9 mouse cellular contexts compared by ENCODE assay signal in the genomic region with DNA sequence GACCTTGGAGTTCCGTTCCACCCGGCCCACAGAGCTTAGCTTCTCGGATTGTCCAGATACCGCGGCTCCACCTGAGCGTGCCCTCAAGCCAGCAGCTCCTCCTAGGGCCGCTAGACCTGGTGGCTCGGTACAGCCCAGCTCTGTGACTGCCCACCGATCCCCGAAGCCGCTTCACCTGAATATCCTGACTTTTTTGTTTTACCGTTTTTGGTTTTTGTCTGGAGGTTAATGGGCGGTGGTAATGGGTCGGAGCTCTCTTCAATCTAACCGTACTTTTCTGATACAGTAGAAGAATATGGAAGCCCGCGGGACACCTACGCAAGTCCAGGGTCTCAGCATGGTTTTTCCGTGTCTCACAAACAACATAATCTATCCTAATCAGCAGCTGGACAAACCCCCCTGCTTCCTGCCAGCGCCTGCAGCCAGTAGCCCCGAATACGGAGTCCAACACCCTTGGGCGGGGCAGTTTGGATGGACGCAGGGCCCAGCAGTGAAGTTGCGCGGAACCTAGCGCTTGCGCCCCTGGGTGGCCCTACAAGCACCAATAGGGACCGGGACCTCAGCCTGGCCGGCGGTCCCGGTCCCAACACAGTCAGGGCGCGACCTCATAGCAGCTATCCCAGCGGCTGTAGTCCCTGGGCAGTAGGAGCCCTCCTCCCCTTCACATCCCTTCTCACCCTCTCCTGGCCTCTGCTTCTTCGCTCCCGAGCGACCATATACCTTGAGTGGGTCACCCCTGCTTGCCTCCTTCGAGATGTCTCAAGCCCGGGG. TPM values are rescaled to one million over a fixed set of nuclear protein-coding genes. Genes with fewer than 3 reads are reported as not detected.
DNase-seq lines count a peak whose midpoint lies in the region; ATAC-seq and TF ChIP-seq lines count a peak whose summit lies in the region.
"Had no signal": no experiment of that assay in that cellular context is flagged by ENCODE, and none has a peak within 500 bp of the region (broad histone marks: within the 10 kb centered on the region; RNA-seq: fewer than 3 reads in every experiment).

No protein-coding gene starts in this region.

- H3K36me3 ChIP-seq in forebrain, embryonic 14.5 days (ENCODE audit: control insufficient read depth, insufficient read depth, low read length): no peaks in the 10 kb centered on the region
- H3K36me3 ChIP-seq in forebrain, embryonic 13.5 days (ENCODE audit: poor library complexity, severe bottlenecking): no peaks in the 10 kb centered on the region
- H3K36me3 ChIP-seq in ES-Bruce4 (ENCODE audit: control insufficient read depth, insufficient read depth, low read length, poor library complexity, severe bottlenecking): no peaks in the 10 kb centered on the region
- H3K36me3 ChIP-seq in intestine, embryonic 16.5 days (ENCODE audit: control insufficient read depth, insufficient read depth, low read length): no peaks in the 10 kb centered on the region
- no peaks in the 10 kb centered on the region for H3K36me3 ChIP-seq in liver, embryonic 12.5 days

- H3K4me1 ChIP-seq in forebrain, embryonic 14.5 days (ENCODE audit: control insufficient read depth, insufficient read depth, low read length): no peaks in the 10 kb centered on the region
- H3K4me1 ChIP-seq in forebrain, embryonic 13.5 days: no peaks in the 10 kb centered on the region
- no peaks in the 10 kb centered on the region for H3K4me1 ChIP-seq in ES-Bruce4 (ENCODE audit: control insufficient read depth, insufficient read depth, low read length)
- H3K4me1 ChIP-seq in intestine, embryonic 16.5 days (ENCODE audit: control insufficient read depth, insufficient read depth, low read length): no peaks in the 10 kb centered on the region
- H3K4me1 ChIP-seq in liver, embryonic 12.5 days: no peaks in the 10 kb centered on the region

- peaks cover 75% of the 10 kb centered on the region for H3K27me3 ChIP-seq in forebrain, embryonic 14.5 days (replicated peaks; ENCODE audit: control insufficient read depth, insufficient read depth, low read length)
- H3K27me3 ChIP-seq in forebrain, embryonic 13.5 days: peaks cover 92% of the 10 kb centered on the region
- H3K27me3 ChIP-seq in ES-Bruce4 (ENCODE audit: control insufficient read depth, insufficient read depth, low read length, poor library complexity, severe bottlenecking): peaks cover 37% of the 10 kb centered on the region
- peaks cover 26% of the 10 kb centered on the region for H3K27me3 ChIP-seq in intestine, embryonic 16.5 days (replicated peaks; ENCODE audit: control insufficient read depth, insufficient read depth, low read length)
- peaks cover 89% of the 10 kb centered on the region for H3K27me3 ChIP-seq in liver, embryonic 12.5 days (replicated peaks)

- no peak for TF ChIP-seq CTCF in ES-Bruce4 (IDR thresholded peaks at IDR 0.05; ENCODE audit: low read depth, low read length)

- ATAC-seq in forebrain, embryonic 14.5 days: peak; percentile 23; the same call in 1 of the 2 replicates
- ATAC-seq in forebrain, embryonic 13.5 days: no peak
- peak; percentile 89 for ATAC-seq in intestine, embryonic 16.5 days
- no peak for ATAC-seq in liver, embryonic 12.5 days
- no peak for ATAC-seq in activated CD4-positive, CD25-positive, alpha-beta regulatory T cell, adult 4 months

- no peak overlapping the region for H3K4me3 ChIP-seq in forebrain, embryonic 14.5 days (ENCODE audit: low read depth, low read length)
- H3K4me3 ChIP-seq in forebrain, embryonic 13.5 days: no peak overlapping the region
- peak overlapping the region; percentile 5 for H3K4me3 ChIP-seq in ES-Bruce4 (ENCODE audit: low read depth, low read length)
- peak overlapping the region; percentile 57 for H3K4me3 ChIP-seq in intestine, embryonic 16.5 days (ENCODE audit: low read length)
- no peak overlapping the region for H3K4me3 ChIP-seq in liver, embryonic 12.5 days
- H3K4me3 ChIP-seq: layer of hippocampus, adult 2 months had no signal

- no peak overlapping the region for H3K27ac ChIP-seq in forebrain, embryonic 14.5 days (ENCODE audit: low read depth, low read length)
- H3K27ac ChIP-seq in forebrain, embryonic 13.5 days: no peak overlapping the region
- H3K27ac ChIP-seq in ES-Bruce4 (ENCODE audit: insufficient read depth, low read length): no peak overlapping the region
- H3K27ac ChIP-seq in intestine, embryonic 16.5 days (ENCODE audit: low read length): peak overlapping the region; percentile 92
- no peak overlapping the region for H3K27ac ChIP-seq in liver, embryonic 12.5 days
- H3K27ac ChIP-seq: layer of hippocampus, adult 2 months had no signal

- intact Hi-C loops in left cerebral cortex, postnatal 14 days (cut with DNase I): no loop called here

- no peaks in the 10 kb centered on the region for H3K9me3 ChIP-seq in forebrain, embryonic 14.5 days (replicated peaks; ENCODE audit: control insufficient read depth, low read length)
- no peaks in the 10 kb centered on the region for H3K9me3 ChIP-seq in forebrain, embryonic 13.5 days (replicated peaks)
- H3K9me3 ChIP-seq in ES-Bruce4 (replicated peaks; ENCODE audit: control insufficient read depth, insufficient read depth, low read length, poor library complexity, severe bottlenecking): no peaks in the 10 kb centered on the region
- H3K9me3 ChIP-seq in intestine, embryonic 16.5 days (ENCODE audit: control insufficient read depth, low read length): no peaks in the 10 kb centered on the region
- no peaks in the 10 kb centered on the region for H3K9me3 ChIP-seq in liver, embryonic 12.5 days (replicated peaks)

- no peak for TF ChIP-seq EP300 in ES-Bruce4 (IDR thresholded peaks at IDR 0.05; ENCODE audit: insufficient read depth, low read depth, low read length)

- no peak for DNase-seq in forebrain, embryonic 14.5 days (ENCODE audit: low spot score)
- DNase-seq in right cerebral cortex, postnatal 14 days: no peak
- no peak for DNase-seq in left cerebral cortex, postnatal 14 days (ENCODE audit: low spot score in 2 of 2)

- no peak overlapping the region for H3K4me2 ChIP-seq in forebrain, embryonic 14.5 days (ENCODE audit: low read length)
- H3K4me2 ChIP-seq in forebrain, embryonic 13.5 days: no peak overlapping the region
- H3K4me2 ChIP-seq in intestine, embryonic 16.5 days (ENCODE audit: low read depth, low read length): peak overlapping the region; percentile 37
- peak overlapping the region; percentile 32; the same call in 1 of the 2 replicates for H3K4me2 ChIP-seq in liver, embryonic 12.5 days

- no peak for TF ChIP-seq POLR2A in ES-Bruce4 (IDR thresholded peaks at IDR 0.05; ENCODE audit: insufficient read depth, low read length)

- WGBS in forebrain, embryonic 14.5 days: under 1% methylated on average over 40 of the region's 40 CpGs
- under 1% methylated on average over 40 of the region's 40 CpGs for WGBS in forebrain, embryonic 13.5 days
- under 1% methylated on average over 40 of the region's 40 CpGs for WGBS in intestine, embryonic 16.5 days
- WGBS in liver, embryonic 12.5 days (ENCODE audit: insufficient replicate concordance): 2% methylated on average over 40 of the region's 40 CpGs

- H3K9ac ChIP-seq in forebrain, embryonic 14.5 days (ENCODE audit: low read length): no peak overlapping the region
- no peak overlapping the region for H3K9ac ChIP-seq in forebrain, embryonic 13.5 days
- no peak overlapping the region for H3K9ac ChIP-seq in ES-Bruce4 (ENCODE audit: low read depth, poor library complexity, severe bottlenecking)
- peak overlapping the region; percentile 75 for H3K9ac ChIP-seq in intestine, embryonic 16.5 days (ENCODE audit: low read depth, low read length)
- no peak overlapping the region for H3K9ac ChIP-seq in liver, embryonic 12.5 days

RNA-seq across cellular contexts. Expression of a gene that starts 25.3 kb away (rescaled TPM):
- 9.3 and 13.7 TPM in 2 replicates for polyA plus RNA-seq in forebrain, embryonic 14.5 days (2014; fragmentation: Nextera tagmentation; extraction: Ambion mirVana)
- 7.2 and 22.8 TPM in 2 replicates for polyA plus RNA-seq in forebrain, embryonic 13.5 days (2015; fragmentation: Nextera tagmentation; extraction: Ambion mirVana)
- 21.4 and 23.4 TPM in 2 replicates for polyA plus RNA-seq in ES-Bruce4 (2011; ENCODE audit: insufficient read depth, insufficient read length, low read depth, missing spikeins)
- 28.1 and 29.0 TPM in 2 replicates for polyA plus RNA-seq in intestine, embryonic 16.5 days (2015; fragmentation: Nextera tagmentation; extraction: Ambion mirVana)
- polyA plus RNA-seq in liver, embryonic 12.5 days (2016; fragmentation: Nextera tagmentation; extraction: Ambion mirVana): 5.0 and 5.9 TPM in 2 replicates
- total RNA-seq in left cerebral cortex, postnatal 14 days (2021): not detected
- polyA plus RNA-seq in activated CD4-positive, CD25-positive, alpha-beta regulatory T cell, adult 4 months (2017; shearing (Covaris generic)): not detected
- total RNA-seq: layer of hippocampus, adult 2 months had no signal

Comparison
In these comparisons a context has a peak if more than half of its experiments do, and no peak if none do; other contexts are left out.
1. ATAC-seq: peak in forebrain, embryonic 14.5 days (single experiment) and intestine, embryonic 16.5 days (single experiment); none in forebrain, embryonic 13.5 days (single experiment), liver, embryonic 12.5 days (single experiment) and activated CD4-positive, CD25-positive, alpha-beta regulatory T cell, adult 4 months (single experiment).
2. H3K4me2 ChIP-seq: peak in intestine, embryonic 16.5 days (single experiment) and liver, embryonic 12.5 days (single experiment); none in forebrain, embryonic 14.5 days (single experiment) and forebrain, embryonic 13.5 days (single experiment).
3. H3K4me3 ChIP-seq: peak in ES-Bruce4 (single experiment) and intestine, embryonic 16.5 days (single experiment); none in forebrain, embryonic 14.5 days (single experiment), forebrain, embryonic 13.5 days (single experiment) and liver, embryonic 12.5 days (single experiment).